Mouse (Mus musculus) fat pad, adult 2 months (tissue): ENCODE data around the gene Gm20834.
"Not testable (repeated sequence)": the region's sequence is repeated elsewhere in the genome, so short reads cannot be mapped to it uniquely, and the experiment has no call there.

ENCODE experiments used
- DNase-seq: peaks from one replicate; pipeline ENCODE4 v3.0.0-alpha.2; 2011; ENCODE audit warnings: low read depth, low spot score; ENCODE audit errors: extremely low read depth

The Gm20834 gene

DNA sequence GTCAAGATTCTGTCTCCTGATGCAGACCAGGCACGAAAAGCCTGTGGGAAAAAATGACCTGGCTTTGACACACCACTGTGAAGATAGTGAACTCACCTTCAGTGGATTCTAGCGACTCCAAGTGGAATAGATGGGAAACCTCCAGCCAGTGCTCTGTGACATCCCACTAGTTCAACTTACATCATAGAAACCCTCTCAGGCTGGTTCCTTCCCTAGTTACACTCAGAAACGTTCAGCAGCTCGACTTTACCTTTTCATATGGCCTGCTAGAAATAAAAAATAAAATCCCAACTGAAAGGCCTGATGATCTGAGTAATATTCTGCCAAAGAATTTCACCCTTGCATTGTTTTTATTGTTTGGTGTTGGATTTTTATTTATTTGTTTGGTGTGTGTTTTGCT is at the start of gene Gm20834:
Gm20834 (minus strand) TSS at position 101 of the 400 bp plus-strand sequence.
- not testable (repeated sequence) for DNase-seq
